Mouse (Mus musculus): ENCODE measurements around the gene Hist2h2bb.
"Not testable (repeated sequence)": the region's sequence is repeated elsewhere in the genome, so short reads cannot be mapped to it uniquely, and the experiment has no call there.

Gene Hist2h2bb

GRCm38 (mm10) chr3:96269511-96270474 lies at the start of gene Hist2h2bb:
Gene Hist2h2bb, plus strand, starts transcription at chr3:96269752.
- peak; percentile 99 for DNase-seq (ENCODE audit: low read depth, low spot score)

- DNase-seq (ENCODE audit: low read depth, low spot score) = not testable (repeated sequence)
Observed at GRCm38 (mm10) chr3:96220131-96220764, 49.3 kb upstream of the Hist2h2bb start.

- peak; percentile 97 for DNase-seq (ENCODE audit: low read depth, low spot score)
Observed at GRCm38 (mm10) chr3:96220765-96221639, 48.5 kb upstream of the Hist2h2bb start, which contains the start of the genes Hist2h2ac and Hist2h2be. Gene Hist2h2ac, minus strand, starts transcription at chr3:96220880. Gene Hist2h2be, plus strand, starts transcription at chr3:96221119.

GRCm38 (mm10) chr3:96221640-96222038 lies 47.9 kb upstream of the Hist2h2bb start:
- DNase-seq (ENCODE audit: low read depth, low spot score) = no peak

GRCm38 (mm10) chr3:96222774-96223173 lies 46.8 kb upstream of the Hist2h2bb start:
- DNase-seq (ENCODE audit: low read depth, low spot score) = no peak

GRCm38 (mm10) chr3:96225421-96225820 lies 44.1 kb upstream of the Hist2h2bb start:
- DNase-seq (ENCODE audit: low read depth, low spot score) = no peak

- DNase-seq (ENCODE audit: low read depth, low spot score) = no peak
Observed at GRCm38 (mm10) chr3:96226695-96227648, 42.6 kb upstream of the Hist2h2bb start.

- no peak for DNase-seq (ENCODE audit: low read depth, low spot score)
Observed at GRCm38 (mm10) chr3:96228828-96229227, 40.7 kb upstream of the Hist2h2bb start.

GRCm38 (mm10) chr3:96230404-96230803 lies 39.1 kb upstream of the Hist2h2bb start:
- no peak for DNase-seq (ENCODE audit: low read depth, low spot score)

- DNase-seq (ENCODE audit: low read depth, low spot score) = no peak
Observed at GRCm38 (mm10) chr3:96230910-96231757, 38.4 kb upstream of the Hist2h2bb start.

- no peak for DNase-seq (ENCODE audit: low read depth, low spot score)
Observed at GRCm38 (mm10) chr3:96231758-96232120, 37.8 kb upstream of the Hist2h2bb start.

GRCm38 (mm10) chr3:96234914-96235313 lies 34.6 kb upstream of the Hist2h2bb start:
- DNase-seq (ENCODE audit: low read depth, low spot score) = no peak

- no peak for DNase-seq (ENCODE audit: low read depth, low spot score)
Observed at GRCm38 (mm10) chr3:96235836-96236235, 33.7 kb upstream of the Hist2h2bb start.

GRCm38 (mm10) chr3:96236834-96237334 lies 32.7 kb upstream of the Hist2h2bb start:
- no peak for DNase-seq (ENCODE audit: low read depth, low spot score)

- no peak for DNase-seq (ENCODE audit: low read depth, low spot score)
Observed at GRCm38 (mm10) chr3:96237335-96237903, 32.1 kb upstream of the Hist2h2bb start.

- no peak for DNase-seq (ENCODE audit: low read depth, low spot score)
Observed at GRCm38 (mm10) chr3:96237904-96238511, 31.5 kb upstream of the Hist2h2bb start.

- DNase-seq (ENCODE audit: low read depth, low spot score) = not testable (repeated sequence)
Observed at GRCm38 (mm10) chr3:96238954-96239793, 30.4 kb upstream of the Hist2h2bb start, which contains the start of gene Hist2h3c2. Gene Hist2h3c2, minus strand, starts transcription at chr3:96239127.
